Mouse (Mus musculus): ENCODE results near the gene Ttl. TPM values are rescaled to one million over a fixed set of nuclear protein-coding genes. Genes with fewer than 3 reads are reported as not detected.

The Ttl gene
- polyA plus RNA-seq, 1 experiment from 2014 or later, result 12.4 TPM

DNA sequence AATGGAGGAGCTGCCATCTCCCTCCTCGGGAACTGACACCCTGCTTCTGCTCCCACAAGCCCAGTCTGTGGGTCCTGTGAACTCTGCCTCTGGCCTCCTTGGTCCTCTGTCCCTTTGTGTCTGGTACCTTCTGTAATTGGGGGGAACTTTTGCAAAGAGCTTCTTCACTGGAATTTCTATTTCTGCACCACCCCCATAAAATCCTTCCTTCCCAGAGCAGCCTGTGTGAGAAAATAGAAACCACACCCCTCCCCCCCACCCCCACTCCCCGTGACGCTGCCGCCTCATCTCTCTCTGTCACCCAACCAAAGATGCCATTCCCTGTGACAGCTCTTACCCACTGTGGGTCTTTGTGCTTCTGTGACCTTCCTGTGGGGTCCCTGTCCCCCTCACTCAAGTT, 24.6 kb downstream of the Ttl start:
- Histone ChIP-seq H3K9ac (no peak overlapping the region), H3K4me2 (no peak overlapping the region), H3K27me3 (no peaks in the 10 kb centered on the region), H3K4me1 (no peaks in the 10 kb centered on the region), H3K36me3 (peaks cover 40% of the 10 kb centered on the region), H3K27ac (no peak overlapping the region), H3K9me3 (no peaks in the 10 kb centered on the region), H3K4me3 (no peak overlapping the region)
- 65% methylated on average over 4 of the region's 4 CpGs for WGBS
- ATAC-seq (ENCODE audit: borderline replicate concordance, extremely low read depth, low FRiP score, low TSS enrichment), result no peak

- H3K4me1 ChIP-seq, result no peaks in the 10 kb centered on the region
- no peak overlapping the region for H3K9ac ChIP-seq
- no peaks in the 10 kb centered on the region for H3K27me3 ChIP-seq
- H3K36me3 ChIP-seq, result peaks cover 25% of the 10 kb centered on the region
- 86% methylated on average over 12 of the region's 12 CpGs for WGBS
- H3K4me3 ChIP-seq, result no peak overlapping the region
- H3K9me3 ChIP-seq, result no peaks in the 10 kb centered on the region
- H3K27ac ChIP-seq, result no peak overlapping the region
- H3K4me2 ChIP-seq, result no peak overlapping the region
- ATAC-seq (ENCODE audit: borderline replicate concordance, extremely low read depth, low FRiP score, low TSS enrichment), result no peak
Measured at GRCm38 (mm10) chr2:129092810-129093209, 27.1 kb downstream of the Ttl start.

- 76% methylated on average over 18 of the region's 18 CpGs for WGBS
- H3K27me3 ChIP-seq, result no peaks in the 10 kb centered on the region
- no peak for ATAC-seq (ENCODE audit: borderline replicate concordance, extremely low read depth, low FRiP score, low TSS enrichment)
- no peak overlapping the region for H3K4me2 ChIP-seq
- H3K9ac ChIP-seq, result no peak overlapping the region
- H3K27ac ChIP-seq, result no peak overlapping the region
- peaks cover 18% of the 10 kb centered on the region for H3K36me3 ChIP-seq
- H3K4me1 ChIP-seq, result no peaks in the 10 kb centered on the region
- no peak overlapping the region for H3K4me3 ChIP-seq
- H3K9me3 ChIP-seq, result no peaks in the 10 kb centered on the region
Measured at GRCm38 (mm10) chr2:129093926-129094724, 28.4 kb downstream of the Ttl start.

DNA sequence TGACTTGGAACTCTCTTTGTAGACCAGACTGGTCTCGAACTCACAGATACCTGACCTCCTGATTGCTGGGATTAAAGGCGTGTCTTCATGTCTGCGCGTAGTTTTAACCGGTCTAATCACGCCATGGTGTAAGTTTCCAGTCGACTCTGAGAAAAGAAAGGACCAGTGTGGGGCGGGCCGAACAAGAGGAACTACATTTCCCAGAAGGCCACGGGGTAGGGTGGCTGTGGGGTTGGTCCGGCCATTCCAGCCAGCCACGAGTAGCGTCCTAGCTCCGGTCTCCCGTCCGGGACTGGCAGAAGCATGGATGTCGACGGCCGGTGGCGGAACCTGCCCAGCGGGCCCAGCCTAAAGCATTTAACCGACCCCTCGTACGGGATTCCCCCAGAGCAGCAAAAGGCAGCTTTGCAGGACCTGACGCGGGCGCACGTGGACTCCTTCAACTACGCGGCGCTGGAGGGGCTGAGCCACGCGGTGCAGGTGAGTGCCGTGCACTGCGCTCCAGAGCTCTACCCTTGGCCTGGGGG, 35.1 kb downstream of the Ttl start, which contains the start of gene Polr1b:
TSS of gene Polr1b (plus strand) at position 212 of the 527 bp plus-strand sequence.
- H3K9ac ChIP-seq, result peak within 1 kb of the TSS; percentile 63
- H3K9me3 ChIP-seq, result no peaks in the 10 kb centered on the region
- peak within 1 kb of the TSS; percentile 72 for H3K4me3 ChIP-seq
- H3K4me1 ChIP-seq, result peaks cover 4% of the 10 kb centered on the region; the same call in 1 of the 2 replicates
- H3K36me3 ChIP-seq, result peaks cover 29% of the 10 kb centered on the region
- peak; percentile 99 for ATAC-seq (ENCODE audit: borderline replicate concordance, extremely low read depth, low FRiP score, low TSS enrichment)
- H3K4me2 ChIP-seq, result peak within 1 kb of the TSS; percentile 84
- no peak within 1 kb of the TSS for H3K27ac ChIP-seq
- H3K27me3 ChIP-seq, result no peaks in the 10 kb centered on the region
- WGBS, result under 1% methylated on average over 35 of the region's 35 CpGs

GRCm38 (mm10) chr2:129112924-129113323, 47.2 kb downstream of the Ttl start:
- no peaks in the 10 kb centered on the region for H3K9me3 ChIP-seq
- H3K4me2 ChIP-seq, result no peak overlapping the region
- H3K9ac ChIP-seq, result no peak overlapping the region
- ATAC-seq (ENCODE audit: borderline replicate concordance, extremely low read depth, low FRiP score, low TSS enrichment), result no peak
- H3K4me3 ChIP-seq, result no peak overlapping the region
- peaks cover 71% of the 10 kb centered on the region for H3K36me3 ChIP-seq
- H3K4me1 ChIP-seq, result no peaks in the 10 kb centered on the region
- H3K27me3 ChIP-seq, result no peaks in the 10 kb centered on the region
- no peak overlapping the region for H3K27ac ChIP-seq
- WGBS, result 91% methylated on average over 5 of the region's 5 CpGs

DNA sequence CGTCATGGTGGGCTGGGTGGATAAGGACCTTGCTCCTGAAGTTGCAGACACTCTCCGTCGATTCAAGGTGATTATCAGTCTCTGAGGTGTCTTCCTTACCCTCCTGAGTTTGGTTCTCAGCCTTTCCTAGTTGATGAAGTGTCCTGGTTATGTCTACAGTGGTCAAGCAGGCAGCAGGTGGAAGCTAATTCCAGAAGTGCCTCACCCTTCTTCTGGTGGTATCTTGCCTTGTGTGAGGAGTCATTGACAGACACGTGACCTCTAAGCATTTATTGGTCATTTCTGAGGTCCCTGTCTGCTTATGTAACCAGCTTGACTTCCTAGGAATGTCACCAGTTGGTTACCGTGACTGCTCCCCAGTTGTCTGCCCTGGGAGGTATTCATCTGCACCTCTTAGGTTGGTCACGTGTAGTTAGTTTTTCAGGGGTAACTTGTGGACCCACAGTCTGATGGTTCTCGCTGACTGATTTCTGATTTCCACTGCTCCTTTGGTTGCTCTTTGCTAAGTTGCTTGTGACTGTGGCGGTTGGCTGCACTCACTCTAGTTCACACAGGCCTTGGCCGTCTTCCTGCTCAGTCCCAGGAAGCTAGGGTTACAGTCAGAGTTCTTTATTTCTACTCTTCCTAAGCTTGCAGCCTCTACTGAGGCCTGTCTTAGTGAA, 50.1 kb downstream of the Ttl start:
- H3K4me1 ChIP-seq, result no peaks in the 10 kb centered on the region
- H3K4me2 ChIP-seq, result no peak overlapping the region
- H3K9ac ChIP-seq, result no peak overlapping the region
- H3K9me3 ChIP-seq, result no peaks in the 10 kb centered on the region
- 87% methylated on average over 9 of the region's 9 CpGs for WGBS
- H3K36me3 ChIP-seq, result peaks cover 83% of the 10 kb centered on the region
- H3K27ac ChIP-seq, result no peak overlapping the region
- ATAC-seq (ENCODE audit: borderline replicate concordance, extremely low read depth, low FRiP score, low TSS enrichment), result no peak
- no peak overlapping the region for H3K4me3 ChIP-seq
- H3K27me3 ChIP-seq, result no peaks in the 10 kb centered on the region

DNA sequence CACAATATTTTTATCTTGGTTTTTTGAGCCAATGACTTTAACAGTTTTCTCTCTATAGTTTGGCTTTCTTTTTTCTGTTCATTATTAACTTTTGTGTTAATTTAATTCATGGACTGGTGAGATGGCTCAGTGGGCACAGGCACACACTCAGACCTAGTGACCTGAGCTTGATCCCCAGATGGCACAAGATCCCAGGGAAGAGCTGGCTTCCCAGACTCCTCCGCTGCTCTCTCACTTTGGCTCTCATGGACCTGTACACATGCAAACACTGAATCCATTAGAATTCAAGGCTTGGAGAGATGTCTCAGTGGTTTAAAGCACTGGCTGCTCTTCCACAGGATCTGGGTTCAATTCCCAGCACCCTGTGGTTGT, 50.6 kb downstream of the Ttl start:
- H3K4me1 ChIP-seq, result no peaks in the 10 kb centered on the region
- H3K9me3 ChIP-seq, result no peaks in the 10 kb centered on the region
- H3K36me3 ChIP-seq, result peaks cover 85% of the 10 kb centered on the region
- H3K4me2 ChIP-seq, result no peak overlapping the region
- no peak overlapping the region for H3K4me3 ChIP-seq
- ATAC-seq (ENCODE audit: borderline replicate concordance, extremely low read depth, low FRiP score, low TSS enrichment), result no peak
- no peaks in the 10 kb centered on the region for H3K27me3 ChIP-seq
- no peak overlapping the region for H3K9ac ChIP-seq
- H3K27ac ChIP-seq, result no peak overlapping the region
- WGBS, result 97% methylated on average over 1 of the region's 1 CpGs

DNA sequence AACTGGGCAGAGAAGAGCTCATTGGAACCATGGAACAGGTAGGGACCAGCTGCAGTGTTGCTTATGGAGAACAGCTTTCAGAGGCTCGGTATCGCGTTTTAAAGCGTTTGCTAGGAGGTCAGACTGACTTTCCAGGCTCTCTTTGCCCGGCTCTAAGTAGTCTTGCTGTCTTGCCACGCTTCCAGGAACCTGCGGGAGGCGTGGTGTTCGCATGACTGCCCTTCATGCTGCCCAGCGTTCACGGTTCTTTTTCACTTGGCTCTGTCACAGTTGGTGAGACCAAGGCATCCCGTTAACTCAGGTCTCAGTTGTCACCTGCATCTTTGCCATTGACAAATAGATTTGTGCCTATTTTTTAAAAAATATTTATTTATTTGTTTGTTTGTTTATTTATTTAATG, 52.3 kb downstream of the Ttl start:
- no peak overlapping the region for H3K4me3 ChIP-seq
- peaks cover 83% of the 10 kb centered on the region for H3K36me3 ChIP-seq
- no peak overlapping the region for H3K4me2 ChIP-seq
- H3K9ac ChIP-seq, result no peak overlapping the region
- H3K27me3 ChIP-seq, result no peaks in the 10 kb centered on the region
- WGBS, result 96% methylated on average over 12 of the region's 12 CpGs
- no peaks in the 10 kb centered on the region for H3K4me1 ChIP-seq
- H3K9me3 ChIP-seq, result no peaks in the 10 kb centered on the region
- no peak overlapping the region for H3K27ac ChIP-seq
- no peak for ATAC-seq (ENCODE audit: borderline replicate concordance, extremely low read depth, low FRiP score, low TSS enrichment)

DNA sequence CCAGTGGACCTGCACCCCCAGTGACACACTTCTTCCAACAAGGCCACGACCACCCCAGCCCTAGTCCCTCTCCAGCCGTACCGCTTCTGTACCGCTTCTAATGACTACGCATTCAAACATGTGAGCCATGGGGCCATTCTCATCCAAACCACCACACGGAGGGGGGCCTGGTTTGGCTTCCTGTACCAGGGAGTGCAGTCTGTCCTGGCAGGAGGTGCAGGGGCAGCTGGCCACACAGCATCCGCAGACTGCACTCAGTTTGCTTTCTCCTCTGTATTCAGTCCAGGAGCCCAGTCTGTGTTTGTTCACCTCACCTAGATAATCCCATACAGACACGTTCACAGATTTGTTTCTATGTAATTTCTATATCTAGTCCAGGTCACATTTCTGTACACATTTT, 56.2 kb downstream of the Ttl start:
- no peak overlapping the region for H3K9ac ChIP-seq
- 92% methylated on average over 8 of the region's 8 CpGs for WGBS
- H3K27me3 ChIP-seq, result no peaks in the 10 kb centered on the region
- H3K36me3 ChIP-seq, result peaks cover 79% of the 10 kb centered on the region
- H3K4me3 ChIP-seq, result no peak overlapping the region
- H3K27ac ChIP-seq, result no peak overlapping the region
- no peaks in the 10 kb centered on the region for H3K4me1 ChIP-seq
- no peak for ATAC-seq (ENCODE audit: borderline replicate concordance, extremely low read depth, low FRiP score, low TSS enrichment)
- no peak overlapping the region for H3K4me2 ChIP-seq
- no peaks in the 10 kb centered on the region for H3K9me3 ChIP-seq

- H3K27me3 ChIP-seq, result no peaks in the 10 kb centered on the region
- H3K27ac ChIP-seq, result peak within 1 kb of the TSS; percentile 94
- peak within 1 kb of the TSS; percentile 80 for H3K9ac ChIP-seq
- ATAC-seq (ENCODE audit: borderline replicate concordance, extremely low read depth, low FRiP score, low TSS enrichment), result peak; percentile 99
- H3K9me3 ChIP-seq, result no peaks in the 10 kb centered on the region
- H3K4me1 ChIP-seq, result peaks cover 20% of the 10 kb centered on the region
- peaks cover 55% of the 10 kb centered on the region for H3K36me3 ChIP-seq
- under 1% methylated on average over 35 of the region's 35 CpGs for WGBS
- peak within 1 kb of the TSS; percentile 65 for H3K4me3 ChIP-seq
- H3K4me2 ChIP-seq, result peak within 1 kb of the TSS; percentile 82
Measured at GRCm38 (mm10) chr2:129129412-129129929, 63.7 kb downstream of the Ttl start, which contains the start of gene Chchd5. Chchd5 (plus strand) TSS chr2:129129700.

DNA sequence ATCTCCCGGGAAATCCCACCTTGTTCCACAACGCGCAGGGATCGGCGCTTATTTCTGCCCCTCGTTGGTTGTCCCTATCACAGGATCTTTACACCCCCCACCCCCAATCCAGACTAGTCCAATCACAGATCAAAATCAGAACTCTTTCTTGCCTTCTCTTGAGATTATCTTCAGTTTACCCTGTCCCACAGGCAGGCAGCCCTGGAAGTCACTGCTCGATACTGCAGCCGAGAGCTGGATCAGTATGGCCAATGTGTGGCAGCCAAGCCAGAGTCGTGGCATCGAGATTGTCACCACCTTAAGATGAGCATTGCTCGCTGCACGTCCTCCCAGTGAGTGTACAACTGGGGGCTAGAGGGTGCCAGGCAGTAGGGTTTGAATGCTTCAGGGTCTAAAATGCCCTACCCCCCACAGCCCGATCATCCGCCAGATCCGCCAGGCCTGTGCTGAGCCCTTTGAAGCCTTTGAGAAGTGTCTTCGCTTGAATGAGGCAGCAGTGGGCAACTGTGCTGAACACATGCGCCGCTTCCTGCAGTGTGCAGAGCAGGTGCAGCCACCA, 64.3 kb downstream of the Ttl start:
- 29% methylated on average over 18 of the region's 18 CpGs for WGBS
- H3K9ac ChIP-seq, result peak overlapping the region; percentile 45
- H3K4me2 ChIP-seq, result peak overlapping the region; percentile 82
- peaks cover 20% of the 10 kb centered on the region for H3K4me1 ChIP-seq
- peak overlapping the region; percentile 94 for H3K27ac ChIP-seq
- H3K36me3 ChIP-seq, result peaks cover 49% of the 10 kb centered on the region
- peak overlapping the region; percentile 65 for H3K4me3 ChIP-seq
- H3K27me3 ChIP-seq, result no peaks in the 10 kb centered on the region
- H3K9me3 ChIP-seq, result no peaks in the 10 kb centered on the region
- peak; percentile 35; the same call in 1 of the 2 replicates for ATAC-seq (ENCODE audit: borderline replicate concordance, extremely low read depth, low FRiP score, low TSS enrichment)
